In the genomic region with DNA sequence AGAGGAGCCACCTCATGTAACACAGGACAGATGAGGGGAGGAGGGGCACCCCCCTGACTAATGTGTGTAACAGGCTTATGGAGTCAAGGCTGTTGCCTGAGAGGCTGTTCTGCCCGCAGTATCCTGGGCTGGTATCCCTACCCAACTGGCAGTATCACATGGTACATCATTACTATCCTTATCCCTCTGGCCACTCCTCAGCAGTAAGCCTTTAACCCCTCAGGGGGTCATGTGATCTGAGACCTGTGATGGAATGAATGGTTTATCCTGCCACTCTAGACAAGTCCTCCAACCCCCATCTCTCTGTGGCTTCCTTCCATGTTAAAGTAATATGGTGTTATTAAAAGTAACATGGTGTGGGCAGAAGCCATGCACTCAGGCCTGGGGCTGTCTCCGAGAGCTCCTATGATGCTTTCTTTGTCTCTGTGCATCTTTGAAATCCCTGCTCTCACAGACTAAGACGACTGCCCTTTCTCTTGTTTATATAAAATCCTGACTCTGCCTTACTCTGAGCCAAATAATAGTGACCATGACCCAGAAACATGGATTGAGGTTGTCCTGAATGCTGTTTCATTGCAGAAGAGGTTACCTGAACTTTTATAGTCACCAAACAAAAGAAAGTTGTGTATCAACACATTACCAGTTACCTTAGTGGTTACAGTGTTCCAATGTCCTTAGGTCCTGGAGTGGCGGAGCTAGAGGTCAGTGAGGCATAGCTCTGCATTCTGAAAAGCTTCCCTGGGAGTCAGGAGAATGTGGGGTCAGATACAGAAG, we compare ENCODE assay signal across 15 mouse cellular contexts.
A peak's percentile ranks its signal among the peaks of the same experiment; 100 is the strongest.
DNase-seq lines count a peak whose midpoint lies in the region; ATAC-seq and TF ChIP-seq lines count a peak whose summit lies in the region.
"Had no signal": no experiment of that assay in that cellular context is flagged by ENCODE, and none has a peak within 500 bp of the region (broad histone marks: within the 10 kb centered on the region; RNA-seq: fewer than 3 reads in every experiment).

No protein-coding gene starts in this region.

- H3K9me3 ChIP-seq in heart, embryonic 13.5 days: no peaks in the 10 kb centered on the region
- no peaks in the 10 kb centered on the region for H3K9me3 ChIP-seq in liver, embryonic 11.5 days (ENCODE audit: control insufficient read depth, low read length)
- H3K9me3 ChIP-seq in liver, postnatal 0 days (ENCODE audit: low read length): no peaks in the 10 kb centered on the region
- no peaks in the 10 kb centered on the region for H3K9me3 ChIP-seq in liver, embryonic 14.5 days (ENCODE audit: control insufficient read depth, low read length)
- no peaks in the 10 kb centered on the region for H3K9me3 ChIP-seq in stomach, postnatal 0 days (ENCODE audit: control insufficient read depth, low read length)
- H3K9me3 ChIP-seq: embryonic facial prominence, embryonic 15.5 days; midbrain, embryonic 12.5 days had no signal

- no peaks in the 10 kb centered on the region for H3K79me2 ChIP-seq in heart, adult 2 months (replicated peaks; ENCODE audit: control insufficient read depth, insufficient read depth, low read length)

- no peak for TF ChIP-seq CTCF in heart, adult 2 months (IDR thresholded peaks at IDR 0.05)
- TF ChIP-seq CTCF in liver, postnatal 0 days (IDR thresholded peaks at IDR 0.05; ENCODE audit: low read depth): no peak
- no peak for TF ChIP-seq CTCF in liver, embryonic 14.5 days (IDR thresholded peaks at IDR 0.05; ENCODE audit: low read depth)
- TF ChIP-seq CTCF in stomach, postnatal 0 days (IDR thresholded peaks at IDR 0.05; ENCODE audit: low read depth): no peak

- H3K9ac ChIP-seq in heart, embryonic 13.5 days: no peak overlapping the region
- H3K9ac ChIP-seq in heart, adult 2 months (ENCODE audit: low read depth, low read length): no peak overlapping the region
- H3K9ac ChIP-seq in liver, embryonic 11.5 days (ENCODE audit: low read depth, low read length): no peak overlapping the region
- H3K9ac ChIP-seq in liver, postnatal 0 days (replicated peaks): no peak overlapping the region
- H3K9ac ChIP-seq in liver, embryonic 14.5 days (replicated peaks): no peak overlapping the region
- H3K9ac ChIP-seq in stomach, postnatal 0 days (ENCODE audit: low read length): no peak overlapping the region
- H3K9ac ChIP-seq: embryonic facial prominence, embryonic 15.5 days; midbrain, embryonic 12.5 days had no signal

- no peak for TF ChIP-seq POLR2A in heart, adult 2 months (IDR thresholded peaks at IDR 0.05; ENCODE audit: insufficient read depth, low read depth, low read length)

- no peak overlapping the region for H3K4me2 ChIP-seq in heart, embryonic 13.5 days
- H3K4me2 ChIP-seq in liver, embryonic 11.5 days: no peak overlapping the region
- H3K4me2 ChIP-seq in liver, postnatal 0 days (ENCODE audit: low read depth, low read length): no peak overlapping the region
- H3K4me2 ChIP-seq in liver, embryonic 14.5 days (ENCODE audit: low read depth): no peak overlapping the region
- no peak overlapping the region for H3K4me2 ChIP-seq in stomach, postnatal 0 days (replicated peaks; ENCODE audit: low read depth)
- H3K4me2 ChIP-seq: embryonic facial prominence, embryonic 15.5 days; midbrain, embryonic 12.5 days had no signal

- ATAC-seq in heart, embryonic 13.5 days (ENCODE audit: extremely low read depth, insufficient number of reproducible peaks, low FRiP score, low TSS enrichment): no peak
- ATAC-seq in liver, embryonic 11.5 days (replicated peaks; ENCODE audit: low FRiP score): no peak
- ATAC-seq in liver, postnatal 0 days: no peak
- no peak for ATAC-seq in liver, embryonic 14.5 days (ENCODE audit: insufficient read depth)
- ATAC-seq in stomach, postnatal 0 days (ENCODE audit: low FRiP score, low TSS enrichment): no peak
- ATAC-seq: hindbrain, embryonic 16.5 days had no signal

- no peak for TF ChIP-seq EP300 in heart, adult 2 months (IDR thresholded peaks at IDR 0.05; ENCODE audit: insufficient read depth, low read depth, low read length)
- no peak for TF ChIP-seq EP300 in liver, postnatal 0 days (IDR thresholded peaks at IDR 0.05; ENCODE audit: low read depth)
- TF ChIP-seq EP300 in liver, embryonic 14.5 days (IDR thresholded peaks at IDR 0.05; ENCODE audit: low read depth): no peak
- TF ChIP-seq EP300 in stomach, postnatal 0 days (optimal IDR thresholded peaks at IDR 0.05): no peak

- no peak overlapping the region for H3K4me3 ChIP-seq in heart, embryonic 13.5 days
- H3K4me3 ChIP-seq in heart, adult 2 months: no peak overlapping the region
- no peak overlapping the region for H3K4me3 ChIP-seq in liver, embryonic 11.5 days (ENCODE audit: low read depth, low read length)
- no peak overlapping the region for H3K4me3 ChIP-seq in liver, postnatal 0 days (ENCODE audit: low read depth, low read length)
- no peak overlapping the region for H3K4me3 ChIP-seq in liver, embryonic 14.5 days (ENCODE audit: insufficient read depth in 1 of 2, low read depth in 2 of 2, low read length in 2 of 2)
- H3K4me3 ChIP-seq in stomach, postnatal 0 days (ENCODE audit: low read depth, low read length): no peak overlapping the region
- H3K4me3 ChIP-seq: embryonic facial prominence, embryonic 15.5 days; midbrain, embryonic 12.5 days had no signal

- H3K36me3 ChIP-seq in heart, embryonic 13.5 days: peaks cover 10% of the 10 kb centered on the region
- no peaks in the 10 kb centered on the region for H3K36me3 ChIP-seq in heart, adult 2 months (ENCODE audit: control insufficient read depth, insufficient read depth, low read length)
- no peaks in the 10 kb centered on the region for H3K36me3 ChIP-seq in liver, embryonic 11.5 days (ENCODE audit: control insufficient read depth, insufficient read depth, low read length)
- no peaks in the 10 kb centered on the region for H3K36me3 ChIP-seq in liver, postnatal 0 days (replicated peaks; ENCODE audit: insufficient read depth, low read length)
- no peaks in the 10 kb centered on the region for H3K36me3 ChIP-seq in liver, embryonic 14.5 days (replicated peaks; ENCODE audit: control insufficient read depth, insufficient read depth, low read depth)
- H3K36me3 ChIP-seq in stomach, postnatal 0 days (ENCODE audit: control insufficient read depth, insufficient read depth, low read length): no peaks in the 10 kb centered on the region
- H3K36me3 ChIP-seq: embryonic facial prominence, embryonic 15.5 days had no signal

- no peaks in the 10 kb centered on the region for H3K27me3 ChIP-seq in heart, embryonic 13.5 days (replicated peaks)
- H3K27me3 ChIP-seq in heart, adult 2 months (ENCODE audit: control insufficient read depth, insufficient read depth, low read length): no peaks in the 10 kb centered on the region
- no peaks in the 10 kb centered on the region for H3K27me3 ChIP-seq in liver, embryonic 11.5 days (replicated peaks; ENCODE audit: control insufficient read depth, insufficient read depth, low read length)
- no peaks in the 10 kb centered on the region for H3K27me3 ChIP-seq in liver, postnatal 0 days (ENCODE audit: insufficient read depth, low read length)
- no peaks in the 10 kb centered on the region for H3K27me3 ChIP-seq in liver, embryonic 14.5 days (ENCODE audit: control insufficient read depth, insufficient read depth, low read length)
- H3K27me3 ChIP-seq in stomach, postnatal 0 days (ENCODE audit: control insufficient read depth, insufficient read depth, low read length): no peaks in the 10 kb centered on the region
- H3K27me3 ChIP-seq: embryonic facial prominence, embryonic 15.5 days; midbrain, embryonic 12.5 days had no signal

- DNase-seq in adrenal gland, adult 2 months: peak; percentile 47
- no peak for DNase-seq in adrenal gland, postnatal 4 days (ENCODE audit: low spot score in 2 of 2)
- no peak for DNase-seq in heart, adult 2 months
- DNase-seq in liver, embryonic 11.5 days (ENCODE audit: low spot score): no peak
- DNase-seq in liver, postnatal 0 days: no peak
- no peak for DNase-seq in liver, embryonic 14.5 days (ENCODE audit: low read depth in 3 of 3, low spot score in 3 of 3)
- no peak for DNase-seq in stomach, postnatal 0 days (ENCODE audit: low spot score)
- DNase-seq: cerebellum, adult 9-10 months; gastrocnemius, postnatal 10 days; lung, adult 2 months; lung, postnatal 36 days had no signal

- WGBS in heart, embryonic 13.5 days: 79% methylated on average over 4 of the region's 4 CpGs
- 79% methylated on average over 4 of the region's 4 CpGs for WGBS in heart, adult 2 months
- 74% methylated on average over 4 of the region's 4 CpGs for WGBS in liver, embryonic 11.5 days
- 75% methylated on average over 4 of the region's 4 CpGs for WGBS in liver, postnatal 0 days (ENCODE audit: insufficient replicate concordance)
- WGBS in liver, embryonic 14.5 days (ENCODE audit: insufficient replicate concordance): 73% methylated on average over 4 of the region's 4 CpGs
- WGBS in stomach, postnatal 0 days: 72% methylated on average over 4 of the region's 4 CpGs

- peaks cover 43% of the 10 kb centered on the region for H3K4me1 ChIP-seq in heart, embryonic 13.5 days
- peaks cover 7% of the 10 kb centered on the region for H3K4me1 ChIP-seq in heart, adult 2 months (ENCODE audit: control insufficient read depth, insufficient read depth, low read length)
- peaks cover 20% of the 10 kb centered on the region for H3K4me1 ChIP-seq in liver, embryonic 11.5 days (replicated peaks; ENCODE audit: control insufficient read depth, insufficient read depth, low read length)
- peaks cover 12% of the 10 kb centered on the region for H3K4me1 ChIP-seq in liver, postnatal 0 days (ENCODE audit: insufficient read depth)
- peaks cover 29 to 40% of the 10 kb centered on the region in 2 experiments for H3K4me1 ChIP-seq in liver, embryonic 14.5 days (replicated peaks; ENCODE audit: control insufficient read depth in 2 of 2, insufficient read depth in 2 of 2, low read length in 1 of 2)
- no peaks in the 10 kb centered on the region for H3K4me1 ChIP-seq in stomach, postnatal 0 days (replicated peaks; ENCODE audit: control insufficient read depth, insufficient read depth)

- peak overlapping the region; percentile 62; the same call in 1 of the 2 replicates for H3K27ac ChIP-seq in heart, embryonic 13.5 days (replicated peaks)
- H3K27ac ChIP-seq in heart, adult 2 months: no peak overlapping the region
- H3K27ac ChIP-seq in liver, embryonic 11.5 days (ENCODE audit: low read depth, low read length): peak overlapping the region; percentile 38; the same call in 1 of the 2 replicates
- no peak overlapping the region for H3K27ac ChIP-seq in liver, postnatal 0 days (ENCODE audit: low read depth)
- H3K27ac ChIP-seq in liver, embryonic 14.5 days: peak overlapping the region; percentile 95
- H3K27ac ChIP-seq in stomach, postnatal 0 days (replicated peaks): no peak overlapping the region
- H3K27ac ChIP-seq: embryonic facial prominence, embryonic 15.5 days; midbrain, embryonic 12.5 days had no signal

- intact Hi-C loops in heart, adult 2 months (cut with DNase I): no loop called here

Comparison
In these comparisons a context has a peak if more than half of its experiments do, and no peak if none do; other contexts are left out.
1. H3K27ac ChIP-seq: peak in heart, embryonic 13.5 days (single experiment), liver, embryonic 11.5 days (single experiment) and liver, embryonic 14.5 days (single experiment); none in heart, adult 2 months (single experiment), liver, postnatal 0 days (single experiment) and stomach, postnatal 0 days (single experiment).